20 mouse cellular contexts compared by ENCODE assay signal in genomic region chr9:6089913-6090312, GRCm38 (mm10).
DNase-seq lines count a peak whose midpoint lies in the region; ATAC-seq and TF ChIP-seq lines count a peak whose summit lies in the region.
"Had no signal": no experiment of that assay in that cellular context is flagged by ENCODE, and none has a peak within 500 bp of the region (broad histone marks: within the 10 kb centered on the region; RNA-seq: fewer than 3 reads in every experiment).

No protein-coding gene starts in this region.

- no peak for TF ChIP-seq CTCF in CH12.LX (conservative IDR thresholded peaks at IDR 0.05 in 1 of 2, IDR thresholded peaks at IDR 0.05 in 1 of 2; ENCODE audit: low read depth in 2 of 2, low read length in 2 of 2)
- no peak for TF ChIP-seq CTCF in heart, adult 2 months (IDR thresholded peaks at IDR 0.05)

- WGBS in heart, adult 2 months = 43% methylated on average over 3 of the region's 3 CpGs

- in situ Hi-C loops in CH12.LX (cut with MboI; ENCODE audit: low pct_ligation_motif_present, low pct_unique_long_range_greater_than_20kb, low sequenced_read_pairs) = no loop called here

- peak overlapping the region; percentile 59 for H3K4me2 ChIP-seq in CH12.LX (ENCODE audit: insufficient read depth, low read depth, poor library complexity, severe bottlenecking)
- H3K4me2 ChIP-seq: embryonic facial prominence, embryonic 13.5 days; hindbrain, embryonic 13.5 days had no signal

- dilution Hi-C loops in CH12.LX (cut with MboI; ENCODE audit: extremely low pct_ligation_motif_present, extremely low pct_unique_long_range_greater_than_20kb, low sequenced_read_pairs) = no loop called here

- peak; percentile 35 for DNase-seq in CH12.LX (ENCODE audit: extremely low read depth)
- no peak for DNase-seq in heart, adult 2 months
- DNase-seq in right cerebral cortex, postnatal 10 days (ENCODE audit: low spot score in 2 of 2) = no peak
- DNase-seq in urinary bladder, postnatal 25 days (ENCODE audit: low spot score) = no peak
- DNase-seq in urinary bladder, postnatal 10 days (ENCODE audit: low spot score) = no peak
- DNase-seq: adrenal gland, postnatal 14 days; cerebellum, adult 2 months; gastrocnemius, adult 2 months; gastrocnemius, postnatal 25 days; heart, postnatal 10 days; heart, postnatal 4 days; kidney, adult 11 months had no signal

- H3K4me3 ChIP-seq in CH12.LX (replicated peaks in 1 of 3; ENCODE audit: low read depth in 2 of 3, low read length in 2 of 3, poor library complexity in 1 of 3) = peak overlapping the region in 1 of 3 experiments; percentile 11
- peak overlapping the region; percentile 35 for H3K4me3 ChIP-seq in brown adipose tissue, adult 24 weeks (ENCODE audit: insufficient read depth, low read depth, low read length)
- H3K4me3 ChIP-seq in heart, adult 2 months = no peak overlapping the region
- H3K4me3 ChIP-seq: embryonic facial prominence, embryonic 13.5 days; forebrain, embryonic 10.5 days; gastrocnemius, adult 2 months; heart, embryonic 10.5 days; hindbrain, embryonic 13.5 days had no signal

- no peaks in the 10 kb centered on the region for H3K27me3 ChIP-seq in CH12.LX (replicated peaks)
- H3K27me3 ChIP-seq in heart, adult 2 months (ENCODE audit: control insufficient read depth, insufficient read depth, low read length) = no peaks in the 10 kb centered on the region
- H3K27me3 ChIP-seq: embryonic facial prominence, embryonic 13.5 days; hindbrain, embryonic 13.5 days had no signal

- H3K36me3 ChIP-seq in CH12.LX (replicated peaks in 1 of 2; ENCODE audit: control insufficient read depth in 1 of 2, insufficient read depth in 1 of 2, low read length in 1 of 2) = no peaks in the 10 kb centered on the region
- H3K36me3 ChIP-seq in heart, adult 2 months (ENCODE audit: control insufficient read depth, insufficient read depth, low read length) = no peaks in the 10 kb centered on the region
- H3K36me3 ChIP-seq: embryonic facial prominence, embryonic 13.5 days; forebrain, embryonic 10.5 days; heart, embryonic 10.5 days; hindbrain, embryonic 13.5 days had no signal

- H3K27ac ChIP-seq in CH12.LX (ENCODE audit: insufficient read depth, low read depth) = no peak overlapping the region
- H3K27ac ChIP-seq in brown adipose tissue, adult 24 weeks (replicated peaks; ENCODE audit: low read depth, low read length) = no peak overlapping the region
- no peak overlapping the region for H3K27ac ChIP-seq in heart, adult 2 months
- H3K27ac ChIP-seq: embryonic facial prominence, embryonic 13.5 days; forebrain, embryonic 10.5 days; gastrocnemius, adult 2 months; heart, embryonic 10.5 days; hindbrain, embryonic 13.5 days; hindbrain, postnatal 0 days had no signal

- no peak for TF ChIP-seq POLR2A in CH12.LX (IDR thresholded peaks at IDR 0.05; ENCODE audit: low read depth, low read length)
- no peak for TF ChIP-seq POLR2A in heart, adult 2 months (IDR thresholded peaks at IDR 0.05; ENCODE audit: insufficient read depth, low read depth, low read length)

- intact Hi-C loops in heart, adult 2 months (cut with DNase I) = no loop called here

- TF ChIP-seq EP300 in CH12.LX (IDR thresholded peaks at IDR 0.05; ENCODE audit: low read length) = no peak
- no peak for TF ChIP-seq EP300 in heart, adult 2 months (IDR thresholded peaks at IDR 0.05; ENCODE audit: insufficient read depth, low read depth, low read length)

- H3K4me1 ChIP-seq in CH12.LX (ENCODE audit: control insufficient read depth in 1 of 2, insufficient read depth in 2 of 2) = peaks cover 0 to 8% of the 10 kb centered on the region in 2 experiments; a peak in 2 of 4 replicates
- no peaks in the 10 kb centered on the region for H3K4me1 ChIP-seq in brown adipose tissue, adult 24 weeks (ENCODE audit: control insufficient read depth, insufficient read depth, insufficient read length, low read length)
- H3K4me1 ChIP-seq in heart, adult 2 months (ENCODE audit: control insufficient read depth, insufficient read depth, low read length) = no peaks in the 10 kb centered on the region
- H3K4me1 ChIP-seq: embryonic facial prominence, embryonic 13.5 days; forebrain, embryonic 10.5 days; heart, embryonic 10.5 days; hindbrain, embryonic 13.5 days had no signal

- peak overlapping the region; percentile 35 for H3K9ac ChIP-seq in CH12.LX (ENCODE audit: insufficient read depth, low read depth)
- no peak overlapping the region for H3K9ac ChIP-seq in heart, adult 2 months (ENCODE audit: low read depth, low read length)
- H3K9ac ChIP-seq: embryonic facial prominence, embryonic 13.5 days; hindbrain, embryonic 13.5 days had no signal

- no peak for TF ChIP-seq RAD21 in CH12.LX (IDR thresholded peaks at IDR 0.05; ENCODE audit: low read depth, low read length)

- no peaks in the 10 kb centered on the region for H3K9me3 ChIP-seq in CH12.LX (replicated peaks; ENCODE audit: low read length)
- H3K9me3 ChIP-seq: embryonic facial prominence, embryonic 13.5 days; forebrain, embryonic 10.5 days; heart, embryonic 10.5 days; hindbrain, embryonic 13.5 days had no signal

- H3K79me2 ChIP-seq in CH12.LX (replicated peaks; ENCODE audit: control insufficient read depth, extremely low read depth, insufficient read depth, poor library complexity, severe bottlenecking) = no peaks in the 10 kb centered on the region
- H3K79me2 ChIP-seq in heart, adult 2 months (replicated peaks; ENCODE audit: control insufficient read depth, insufficient read depth, low read length) = no peaks in the 10 kb centered on the region

- ATAC-seq in hematopoietic stem cell, adult 5-6 weeks (replicated peaks in 1 of 2; ENCODE audit: insufficient read depth in 1 of 2, low FRiP score in 2 of 2, low TSS enrichment in 1 of 2, low read depth in 1 of 2, poor library complexity in 2 of 2, severe bottlenecking in 2 of 2) = peak; percentile 74 to 93
- ATAC-seq: forebrain, embryonic 14.5 days; hindbrain, postnatal 0 days had no signal

TF ChIP-seq in CH12.LX, 34 proteins besides CTCF, POLR2A, EP300 and RAD21:
- TF ChIP-seq ZMIZ1 (IDR thresholded peaks at IDR 0.05; ENCODE audit: low read depth, low read length) (no peak), ZC3H11A (IDR thresholded peaks at IDR 0.05; ENCODE audit: low read depth, low read length) (no peak), POLR2AphosphoS2 (IDR thresholded peaks at IDR 0.05; ENCODE audit: low read depth, low read length) (no peak), MYC (IDR thresholded peaks at IDR 0.05; ENCODE audit: low read depth, low read length) (no peak), GABPA (IDR thresholded peaks at IDR 0.05; ENCODE audit: insufficient replicate concordance, low read depth, low read length) (no peak), IRF4 (IDR thresholded peaks at IDR 0.05; ENCODE audit: low read depth, low read length) (no peak), E2F4 (IDR thresholded peaks at IDR 0.05; ENCODE audit: insufficient replicate concordance, low read depth, low read length) (no peak), HCFC1 (IDR thresholded peaks at IDR 0.05; ENCODE audit: low read depth, low read length) (no peak), UBTF (IDR thresholded peaks at IDR 0.05; ENCODE audit: low read depth, low read length) (no peak), ZNF384 (IDR thresholded peaks at IDR 0.05; ENCODE audit: low read depth, low read length) (no peak), ETS1 (conservative IDR thresholded peaks at IDR 0.05; ENCODE audit: low read depth, low read length) (no peak)
TF ChIP-seq in CH12.LX: peak in this region for 0.
